Mouse (Mus musculus) bone marrow macrophage, adult 2 months (primary cell): ENCODE measurements around the gene Atp6v1c2.

Experiments used
- CTCF ChIP-seq: IDR thresholded peaks from 2 replicates; pipeline ENCODE4 v1.5.1; 2012; ENCODE audit warnings: low read depth, mild to moderate bottlenecking, low read length, moderate library complexity
- POLR2A ChIP-seq: IDR thresholded peaks from 2 replicates; pipeline ENCODE4 v1.6.1; 2012; ENCODE audit warnings: mild to moderate bottlenecking, low read depth, low read length, borderline replicate concordance

GRCm38 (mm10) chr12:17338338-17338737, 9.2 kb upstream of the Atp6v1c2 start:
- TF ChIP-seq CTCF (no peak), POLR2A (no peak)
